Mouse (Mus musculus) lung, adult 2 months (tissue): ENCODE measurements around the gene Klrb1a. TPM values are rescaled to one million over a fixed set of nuclear protein-coding genes. Genes with fewer than 3 reads are reported as not detected.

Experiments used
- DNase-seq: peaks from one replicate; pipeline ENCODE4 v3.0.0; 2022
- H3K4me1 ChIP-seq: fragments of 200-500 bp; 2 replicates; pipeline ENCODE4 v1.6.1; 2011; ENCODE audit warnings: low read length; ENCODE audit not compliant: control insufficient read depth, insufficient read depth
- H3K4me3 ChIP-seq: fragments of 200-500 bp; replicated peaks from 2 replicates; pipeline ENCODE3; 2011; ENCODE audit warnings: low read depth, mild to moderate bottlenecking, control low read depth, low read length; ENCODE audit errors: extremely low read depth
- CTCF ChIP-seq: fragments of 200-500 bp; IDR thresholded peaks from 2 replicates; pipeline ENCODE4 v1.5.1; 2011; ENCODE audit warnings: mild to moderate bottlenecking, low read length, control low read depth; ENCODE audit not compliant: insufficient read depth
- POLR2A ChIP-seq: fragments of 200-500 bp; IDR thresholded peaks from 2 replicates; pipeline ENCODE4 v1.6.1; 2011; ENCODE audit warnings: low read depth, mild to moderate bottlenecking, control low read depth, low read length, borderline replicate concordance; ENCODE audit errors: extremely low read depth
- WGBS: fragments of 180-500 bp; shearing (Covaris S2); methylation state at CpG from one replicate; pipeline ENCODE4 v1.1.7; 2018; 5-methylcytosine and 5-hydroxymethylcytosine counted together
- polyA plus RNA-seq: library from polyadenylated mRNA; depleted of rRNA; stranded (reverse); fragments of >200 nt; gene quantifications from 2 replicates; pipeline ENCODE4 v1.2.3, GENCODE M21; 2012

Klrb1a gene
- polyA plus RNA-seq, 1 experiment = 1.8 TPM

DNA sequence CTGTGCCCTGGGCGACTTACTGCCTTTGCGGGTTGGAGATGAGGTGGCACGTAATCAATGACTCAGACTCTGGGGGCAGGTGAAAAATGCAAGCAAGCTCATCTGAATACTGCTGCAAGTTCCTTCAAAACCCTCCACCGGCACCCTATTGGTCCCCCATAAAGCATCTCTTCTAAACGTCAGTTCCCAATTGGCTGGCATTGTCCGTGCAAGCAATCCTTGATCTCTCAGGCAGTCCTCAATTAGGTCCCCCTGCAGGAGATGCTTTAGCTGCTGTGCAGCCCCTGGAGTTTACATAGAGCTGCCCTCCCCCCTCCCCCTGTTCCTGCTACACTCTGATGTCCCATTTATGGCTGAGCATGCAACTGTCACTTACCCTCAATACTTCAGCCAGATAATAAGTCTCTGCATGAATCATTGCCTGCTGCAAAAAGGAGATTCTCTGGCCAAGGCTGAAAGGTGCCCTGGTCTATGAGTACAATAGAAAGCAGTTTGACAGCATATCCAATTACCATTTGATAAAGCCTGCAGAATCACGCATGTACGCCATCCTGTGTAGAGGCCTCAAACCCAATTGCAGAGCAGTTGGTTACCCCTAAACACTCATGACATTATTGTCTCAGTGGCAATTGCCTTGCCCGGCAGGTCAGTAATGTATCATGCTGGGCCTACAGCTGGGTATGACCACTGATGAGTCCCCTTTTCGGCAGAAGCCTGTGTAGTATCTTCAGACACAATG is 20.7 kb downstream of the Klrb1a start:
- no peak for DNase-seq
- 74% methylated on average over 10 of the region's 10 CpGs for WGBS
- Histone ChIP-seq H3K4me1 (peaks cover 15% of the 10 kb centered on the region), H3K4me3 (no peak overlapping the region)
- TF ChIP-seq CTCF = no peak
- TF ChIP-seq POLR2A = no peak

DNA sequence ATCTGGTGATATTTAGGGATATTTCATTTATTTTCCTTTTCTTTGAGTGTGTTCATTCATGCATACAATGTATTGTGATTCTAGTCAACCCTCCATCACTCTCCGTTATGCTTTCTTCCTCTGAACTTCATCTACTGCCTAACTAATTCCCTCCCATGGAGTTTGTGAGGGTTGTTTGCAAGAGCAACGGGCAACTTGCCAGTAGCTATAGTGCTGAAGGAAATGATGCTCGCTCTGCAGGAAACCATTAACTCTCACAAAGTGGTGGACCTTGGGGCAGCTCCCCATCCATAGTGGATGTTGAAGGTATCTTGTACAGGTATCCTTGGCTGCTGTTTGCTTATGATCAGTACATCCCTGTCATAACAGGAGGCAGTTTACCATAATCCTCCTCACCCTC is 21.3 kb downstream of the Klrb1a start:
- no peak for DNase-seq
- TF ChIP-seq POLR2A (no peak), CTCF (no peak)
- WGBS = 24% methylated on average over 3 of the region's 3 CpGs
- Histone ChIP-seq H3K4me1 (peaks cover 15% of the 10 kb centered on the region), H3K4me3 (no peak overlapping the region)

DNA sequence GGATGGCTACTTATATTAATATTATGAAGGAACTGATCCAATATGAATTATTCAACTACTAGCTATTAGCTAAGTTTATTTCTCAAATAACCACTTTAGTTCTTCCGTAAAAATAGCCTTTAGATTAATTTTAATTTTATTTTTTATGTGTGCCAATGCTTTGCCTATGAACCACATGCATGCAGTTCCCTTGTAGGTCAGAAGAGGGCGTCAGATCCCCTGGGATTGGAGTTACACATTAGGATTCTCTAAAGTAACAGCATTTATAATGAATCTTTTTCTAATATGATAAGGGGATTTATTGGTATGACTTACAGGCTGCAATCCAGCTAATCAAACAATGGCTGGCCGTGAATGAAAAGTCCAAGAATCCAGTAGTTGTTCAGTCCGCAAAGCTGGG is 23.8 kb downstream of the Klrb1a start:
- TF ChIP-seq CTCF (peak; percentile 24; the same call in 1 of the 2 replicates), POLR2A (no peak)
- DNase-seq = no peak
- WGBS = 56% methylated on average over 4 of the region's 4 CpGs
- Histone ChIP-seq H3K4me3 (no peak overlapping the region), H3K4me1 (peaks cover 15% of the 10 kb centered on the region)

DNA sequence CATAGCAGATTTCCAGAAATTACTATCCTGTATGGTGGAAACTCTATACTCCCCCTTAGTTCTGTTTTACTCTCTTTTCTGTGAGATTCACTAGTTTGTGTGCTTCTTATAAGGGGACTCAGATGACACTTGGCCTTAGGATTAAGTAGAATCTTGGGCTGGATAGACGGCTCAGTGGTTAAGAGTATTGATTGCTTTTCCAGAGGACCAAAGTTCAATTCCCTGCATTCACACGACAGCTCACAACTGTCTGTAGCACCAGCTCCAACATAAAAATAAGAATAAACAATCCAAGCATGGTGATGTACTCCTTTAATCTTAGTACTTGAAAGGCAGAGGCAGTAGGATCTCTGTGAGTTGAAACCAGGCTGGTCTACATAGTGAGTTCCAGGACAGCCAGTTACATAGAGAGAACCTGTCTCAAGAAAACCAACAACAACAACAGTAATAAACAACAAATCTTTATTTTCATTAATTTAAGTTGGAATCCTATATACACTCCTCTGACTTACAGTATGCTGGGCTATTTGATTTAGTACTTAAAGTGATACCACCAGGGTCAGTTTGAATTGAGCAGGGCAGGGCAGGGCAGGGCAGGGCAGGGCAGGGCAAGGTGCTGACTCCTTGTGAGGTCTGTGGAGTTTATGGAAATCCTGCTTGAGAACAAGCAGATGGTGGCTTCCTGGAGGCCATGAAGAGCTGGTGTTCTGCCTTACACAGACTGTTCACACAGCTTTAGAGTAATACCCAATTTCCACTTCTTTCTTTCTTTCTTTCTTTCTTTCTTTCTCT is 24.9 kb downstream of the Klrb1a start:
- Histone ChIP-seq H3K4me3 (no peak overlapping the region), H3K4me1 (peaks cover 15% of the 10 kb centered on the region)
- no peak for DNase-seq
- TF ChIP-seq CTCF (no peak), POLR2A (no peak)
- whole genome bisulfite sequencing = 66% methylated on average over 2 of the region's 2 CpGs

DNA sequence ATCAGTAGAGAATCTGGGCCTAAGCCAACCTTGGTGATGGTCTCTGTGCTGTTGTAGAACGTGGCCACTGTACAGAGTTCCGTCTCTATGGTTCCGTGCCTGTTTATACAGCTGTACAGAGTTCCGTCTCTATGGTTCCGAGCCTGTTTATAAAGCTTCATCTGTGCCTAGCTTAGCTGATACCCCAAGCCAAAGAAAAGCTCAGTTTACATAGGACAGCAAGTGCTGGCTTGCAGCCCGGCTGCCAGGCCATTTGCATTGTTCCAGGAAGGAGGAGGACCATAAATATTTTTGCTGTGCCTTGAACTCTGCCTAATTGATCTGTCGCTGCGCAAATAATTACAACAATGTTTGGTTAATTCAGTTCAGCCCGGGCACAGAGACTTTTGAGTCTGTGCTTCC is 26.2 kb downstream of the Klrb1a start:
- peaks cover 15% of the 10 kb centered on the region for H3K4me1 ChIP-seq
- 11% methylated on average over 9 of the region's 9 CpGs for WGBS
- peak overlapping the region; percentile 37 for H3K4me3 ChIP-seq
- TF ChIP-seq CTCF (no peak), POLR2A (peak; percentile 24; the same call in 1 of the 2 replicates)
- DNase-seq = peak; percentile 66

DNA sequence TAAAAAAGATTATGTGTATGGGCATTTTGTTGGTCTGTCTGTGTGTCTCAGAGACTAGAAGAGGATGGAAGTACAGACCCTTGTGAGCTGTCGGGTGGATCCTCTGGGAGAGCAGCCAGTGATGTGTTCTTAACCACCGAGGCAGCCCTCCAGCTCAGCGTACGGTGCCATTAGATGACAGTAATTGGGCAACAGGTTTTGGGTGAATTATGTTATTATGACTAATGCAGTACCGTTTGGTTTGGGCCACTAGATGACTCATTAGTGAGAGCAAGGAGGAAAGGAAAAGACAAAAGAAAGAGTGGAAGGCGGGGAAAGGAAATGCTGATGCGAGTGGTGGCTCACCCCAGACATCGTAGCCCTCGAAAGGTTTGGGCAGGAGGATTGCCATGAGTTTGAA is 28.7 kb downstream of the Klrb1a start:
- Histone ChIP-seq H3K4me3 (no peak overlapping the region), H3K4me1 (peaks cover 12% of the 10 kb centered on the region)
- WGBS = 54% methylated on average over 9 of the region's 9 CpGs
- DNase-seq = no peak
- no peak for TF ChIP-seq POLR2A
- no peak for TF ChIP-seq CTCF

DNA sequence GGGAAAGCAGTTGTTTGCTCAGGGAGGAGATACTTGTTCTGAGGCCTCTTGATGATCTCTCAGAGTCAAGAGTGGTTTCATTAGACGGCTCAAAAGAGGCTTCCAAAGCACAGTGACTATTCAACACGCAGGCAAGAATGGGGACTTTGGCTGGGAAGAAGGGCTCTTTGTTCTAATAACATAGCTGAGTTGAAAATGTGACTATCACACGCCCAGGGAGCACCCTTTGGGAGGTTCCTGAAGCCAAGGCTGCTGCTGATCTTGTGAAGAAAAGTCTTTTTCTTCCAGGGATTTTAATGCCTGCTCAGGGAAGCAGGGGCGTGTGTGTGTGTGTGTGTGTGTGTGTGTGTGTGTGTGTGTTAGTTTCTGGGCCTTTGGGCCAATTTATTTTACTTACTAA is 33.9 kb downstream of the Klrb1a start:
- TF ChIP-seq POLR2A (no peak), CTCF (no peak)
- Histone ChIP-seq H3K4me3 (no peak overlapping the region), H3K4me1 (no peaks in the 10 kb centered on the region)
- no peak for DNase-seq
- 56% methylated on average over 4 of the region's 4 CpGs for WGBS

DNA sequence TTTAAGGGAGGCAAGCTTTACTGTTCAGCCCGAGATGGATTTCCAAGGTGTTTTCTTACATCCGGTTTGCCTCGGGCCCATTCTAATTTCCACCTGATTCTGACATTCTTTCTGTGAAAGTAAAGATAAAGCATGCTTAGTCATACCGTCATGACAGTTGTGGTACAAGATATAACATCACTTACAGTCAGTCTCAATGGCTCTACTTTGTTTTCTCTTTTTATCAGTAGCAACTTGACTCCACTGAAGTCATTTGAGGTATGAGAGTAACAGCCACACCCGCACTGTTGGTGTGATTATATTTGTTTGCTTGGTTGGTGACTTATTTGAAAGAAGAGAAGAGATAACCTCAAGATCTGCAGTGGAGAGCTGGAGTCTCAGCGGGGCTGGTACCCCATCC is 35.7 kb downstream of the Klrb1a start:
- no peak for DNase-seq
- no peak overlapping the region for H3K4me3 ChIP-seq
- 66% methylated on average over 6 of the region's 6 CpGs for WGBS
- TF ChIP-seq POLR2A (no peak), CTCF (no peak)
- H3K4me1 ChIP-seq = no peaks in the 10 kb centered on the region

DNA sequence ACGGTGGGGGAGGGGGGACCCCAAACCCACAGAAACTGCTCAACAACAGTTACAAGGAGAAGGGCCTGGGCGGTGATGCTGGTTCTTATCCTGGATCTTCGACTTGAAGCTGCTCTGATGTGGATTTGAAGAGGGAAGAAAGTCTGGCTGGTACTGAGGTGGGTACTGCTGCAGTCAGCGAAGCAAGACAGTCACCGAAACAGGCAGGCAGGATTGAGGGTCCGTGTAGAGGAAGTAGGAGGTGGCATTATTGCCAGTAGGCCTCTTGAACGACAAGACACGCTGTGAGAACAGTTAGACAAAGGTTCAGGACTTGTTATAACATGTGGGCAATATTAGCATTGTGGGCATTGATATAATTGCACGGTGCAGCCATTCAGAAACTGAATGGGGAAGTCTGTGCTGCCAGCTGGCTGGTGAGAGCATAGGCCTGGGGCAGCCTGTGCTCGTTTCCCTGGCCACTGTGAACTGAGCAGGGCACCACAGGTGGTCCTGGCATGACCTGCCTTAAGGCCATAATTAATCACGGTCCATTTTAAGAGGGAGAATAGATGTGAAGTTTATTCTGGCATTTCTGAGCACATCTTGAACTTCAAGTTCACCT is 37.6 kb downstream of the Klrb1a start:
- H3K4me1 ChIP-seq = no peaks in the 10 kb centered on the region
- WGBS = 69% methylated on average over 11 of the region's 11 CpGs
- TF ChIP-seq CTCF (no peak), POLR2A (no peak)
- no peak overlapping the region for H3K4me3 ChIP-seq
- DNase-seq = no peak
